Mouse (Mus musculus) layer of hippocampus, postnatal 36 days (tissue): Measurements from ENCODE around the gene Bloc1s1. TPM values are rescaled to one million over a fixed set of nuclear protein-coding genes. Genes with fewer than 3 reads are reported as not detected.
A peak's percentile ranks its signal among the peaks of the same experiment; 100 is the strongest.

Experiments used
- DNase-seq, 2 experiments: peaks; one replicate each; pipeline ENCODE4 v3.0.0; 2022
- total RNA-seq, 2 experiments: library from RNA; stranded (reverse); gene quantifications; 2 replicates each; pipeline ENCODE4 v1.2.3; 2021

Bloc1s1 gene
- total RNA-seq, 2 experiments from 2014 or later, result 92.9 to 94.1 TPM

DNA sequence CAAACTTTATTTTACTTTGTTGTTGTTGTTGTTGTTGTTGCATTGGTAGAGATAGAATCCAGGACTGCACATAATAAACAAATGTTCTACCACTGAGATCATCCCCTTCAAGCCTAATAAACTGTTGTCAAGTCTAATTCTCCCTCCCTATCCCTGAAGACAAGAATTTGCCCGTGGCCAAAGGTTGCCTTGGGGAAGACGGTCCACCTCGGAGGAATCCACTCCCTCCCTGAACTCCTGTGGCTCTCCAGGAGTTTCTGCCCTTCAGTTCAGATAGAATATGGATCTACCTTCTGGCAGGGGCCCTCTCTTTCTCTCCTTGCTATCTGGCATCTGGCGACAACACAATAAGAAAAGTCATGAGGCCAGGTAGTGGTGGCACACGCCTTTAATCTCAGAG is 19.0 kb downstream of the Bloc1s1 start:
- DNase-seq, result no peak

DNA sequence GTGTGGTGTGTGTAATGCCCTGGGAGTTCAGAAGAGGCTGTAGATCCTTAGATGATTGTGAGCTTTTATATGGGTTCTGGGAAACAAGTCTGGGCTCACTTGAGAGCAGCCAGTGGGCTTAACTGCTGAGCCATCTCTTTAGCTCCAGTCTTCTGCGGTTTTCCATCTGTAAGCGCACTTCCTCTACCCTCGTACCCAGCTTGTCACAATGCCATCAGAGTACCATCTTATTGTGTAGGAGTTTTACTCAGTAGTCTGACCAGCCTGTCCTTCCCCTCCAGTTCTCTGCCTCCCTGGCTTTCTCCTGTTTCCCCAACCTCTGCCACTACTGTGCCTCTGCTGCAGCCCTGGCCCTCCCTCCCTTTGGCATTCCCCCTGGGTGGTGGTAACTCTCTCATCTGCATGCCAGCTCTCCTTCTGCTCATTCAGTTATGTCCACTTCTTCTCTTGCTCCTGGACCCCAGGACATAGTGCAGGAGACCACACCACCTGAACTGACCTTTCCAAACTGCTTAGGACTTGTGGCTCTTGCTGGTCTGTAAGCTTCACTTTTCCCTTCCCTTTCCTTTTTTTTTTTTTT is 21.3 kb downstream of the Bloc1s1 start:
- DNase-seq, result no peak

DNA sequence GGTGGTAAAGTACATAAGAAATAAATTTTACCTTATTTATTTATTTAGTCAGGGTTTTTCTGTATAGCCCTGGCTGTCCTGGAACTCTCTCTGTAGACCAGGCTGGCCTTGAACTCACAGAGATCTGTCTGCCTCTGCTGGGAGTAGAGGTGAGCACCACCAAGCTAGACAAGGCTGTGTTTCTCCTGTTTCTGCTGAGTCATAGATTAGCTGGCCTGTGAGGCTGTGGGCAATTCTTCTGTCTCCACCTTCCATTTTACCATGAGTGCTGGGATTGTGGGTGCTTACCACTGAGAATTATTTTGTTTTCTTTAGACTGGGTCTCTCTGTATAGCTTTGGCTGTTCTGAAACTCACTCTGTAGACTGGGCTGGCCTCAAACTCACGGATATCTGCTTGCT is 22.4 kb downstream of the Bloc1s1 start:
- DNase-seq, result no peak

DNA sequence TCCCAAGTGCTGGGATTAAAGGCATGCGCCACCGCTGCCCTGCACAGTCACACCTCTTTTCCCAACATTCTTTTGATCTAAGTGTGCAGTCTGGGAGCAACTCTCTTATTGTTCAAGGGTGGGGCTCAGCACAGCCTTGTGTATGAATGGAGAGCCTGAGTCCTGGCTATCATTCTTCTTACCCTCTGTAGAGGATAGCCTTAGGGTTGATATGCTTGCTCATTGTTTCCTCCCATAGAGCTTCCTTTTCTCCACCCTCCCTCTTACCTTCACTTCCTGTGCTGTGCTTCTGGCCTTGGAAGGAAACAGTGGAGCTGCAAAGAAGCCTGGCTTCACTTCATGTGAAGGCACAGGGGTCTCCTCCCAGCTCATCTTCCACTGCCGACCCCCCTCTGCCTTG is 23.1 kb downstream of the Bloc1s1 start, which contains the start of gene Cd63:
Cd63 (plus strand) TSS at position 292 of the 400 bp plus-strand sequence.
- DNase-seq, result no peak

DNA sequence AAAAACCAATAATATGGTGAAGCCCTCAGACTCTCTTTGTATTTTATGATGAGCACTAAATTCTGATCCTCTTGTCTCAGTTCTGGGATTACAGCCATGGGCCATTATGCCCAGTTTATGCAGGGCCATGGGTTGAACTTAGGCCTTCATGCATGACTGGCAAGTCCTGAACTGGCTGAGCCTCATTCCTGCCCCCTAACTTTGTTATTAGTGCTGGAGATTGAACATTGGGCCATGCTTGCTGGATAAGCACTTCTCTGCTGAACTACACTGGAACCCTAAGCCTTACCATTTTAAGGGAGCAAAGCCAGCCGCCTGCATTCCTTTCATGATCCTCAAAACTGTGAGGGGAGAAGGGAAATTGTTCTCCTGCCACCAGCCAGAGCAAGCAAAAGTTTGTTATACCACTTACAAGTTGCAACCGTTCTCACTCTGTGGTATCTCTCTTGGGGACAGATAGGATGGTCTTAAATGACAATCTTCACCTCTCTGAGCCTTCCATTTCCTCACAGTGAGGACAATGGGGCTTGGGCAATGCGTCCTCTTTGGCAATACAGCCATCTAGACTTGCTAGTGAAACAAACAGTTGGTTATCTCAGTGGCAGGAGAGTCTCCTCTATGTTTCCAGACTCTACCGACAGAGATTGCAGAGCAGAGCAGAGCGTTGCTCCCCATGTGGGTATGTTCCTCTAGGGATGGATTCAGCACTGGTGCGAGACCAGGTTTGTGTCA is 23.9 kb downstream of the Bloc1s1 start:
- no peak for DNase-seq

DNA sequence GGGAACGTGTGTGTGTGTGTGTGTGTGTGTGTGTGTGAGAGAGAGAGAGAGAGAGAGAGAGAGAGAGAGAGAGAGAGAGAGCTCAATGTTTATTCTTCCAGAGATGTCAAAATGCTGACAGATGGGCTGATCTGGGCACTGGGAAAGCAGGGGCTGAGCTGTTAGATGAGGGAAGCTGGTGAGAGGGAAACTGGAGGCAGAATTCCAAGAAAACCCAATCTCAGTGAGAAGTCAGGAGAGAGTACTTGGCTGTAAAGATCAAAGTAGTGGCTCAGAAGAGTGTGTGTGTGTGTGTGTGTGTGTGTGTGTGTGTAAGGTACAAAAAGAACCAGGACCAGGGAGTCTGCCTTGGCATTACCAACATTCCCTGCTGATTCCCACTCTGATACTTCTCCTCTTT is 26.3 kb downstream of the Bloc1s1 start:
- no peak for DNase-seq

DNA sequence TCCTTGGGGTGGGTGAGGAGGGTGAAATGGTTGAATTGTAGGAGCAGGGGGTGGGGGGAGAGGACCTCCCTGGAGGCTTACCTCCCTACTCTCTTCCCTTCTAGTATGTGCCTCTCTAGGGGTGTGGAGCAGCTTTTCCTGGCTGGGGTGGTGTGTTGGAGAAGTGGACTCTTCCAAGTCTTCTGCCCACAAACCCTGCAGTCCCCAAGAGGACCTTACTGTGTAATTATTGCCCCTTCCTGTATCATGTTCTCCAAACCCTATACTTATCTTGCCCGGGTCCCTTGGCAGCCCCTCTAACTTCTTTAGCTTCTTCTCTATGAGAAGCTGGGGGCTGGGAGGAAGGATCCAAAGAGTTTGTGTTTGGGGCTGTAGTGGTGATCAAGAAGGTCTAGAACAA is 27.0 kb downstream of the Bloc1s1 start:
- no peak for DNase-seq

DNA sequence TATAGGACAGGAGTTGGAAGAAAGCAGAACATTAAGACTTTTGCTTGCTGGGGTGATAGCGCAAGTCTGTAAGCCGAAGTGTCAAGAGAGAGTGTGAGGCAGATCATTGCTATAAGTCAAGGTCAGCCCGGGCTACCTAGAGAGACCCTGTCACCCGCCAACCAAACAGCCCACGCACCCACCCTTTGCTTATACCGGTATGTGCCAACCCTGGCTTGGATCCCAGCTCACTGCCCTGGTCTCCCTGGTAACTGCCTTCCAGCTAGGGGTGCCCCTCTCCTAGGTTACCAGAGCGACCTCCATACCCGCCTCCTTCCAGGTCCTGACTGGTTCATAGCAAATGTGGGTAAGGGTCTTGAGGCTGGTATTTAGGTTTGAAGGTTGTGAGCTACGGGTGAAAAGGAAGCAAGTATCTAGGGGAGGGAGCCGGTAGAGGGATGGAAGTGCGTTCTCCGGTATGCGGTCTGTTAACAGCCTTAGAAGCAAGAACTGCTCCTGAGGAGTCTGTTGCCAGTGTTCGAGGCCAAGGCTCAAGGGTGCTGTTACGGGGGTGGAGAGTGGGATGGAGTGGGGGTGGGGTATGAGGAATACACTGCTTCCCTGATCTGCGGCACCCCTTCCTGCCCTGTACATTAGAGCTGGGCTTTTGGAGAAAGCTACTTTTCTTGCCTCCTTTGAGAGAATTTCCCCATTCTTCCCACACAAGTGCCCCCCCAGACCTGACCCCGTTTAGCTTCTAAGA is 27.7 kb downstream of the Bloc1s1 start:
- DNase-seq, result peak; percentile 68 to 69

DNA sequence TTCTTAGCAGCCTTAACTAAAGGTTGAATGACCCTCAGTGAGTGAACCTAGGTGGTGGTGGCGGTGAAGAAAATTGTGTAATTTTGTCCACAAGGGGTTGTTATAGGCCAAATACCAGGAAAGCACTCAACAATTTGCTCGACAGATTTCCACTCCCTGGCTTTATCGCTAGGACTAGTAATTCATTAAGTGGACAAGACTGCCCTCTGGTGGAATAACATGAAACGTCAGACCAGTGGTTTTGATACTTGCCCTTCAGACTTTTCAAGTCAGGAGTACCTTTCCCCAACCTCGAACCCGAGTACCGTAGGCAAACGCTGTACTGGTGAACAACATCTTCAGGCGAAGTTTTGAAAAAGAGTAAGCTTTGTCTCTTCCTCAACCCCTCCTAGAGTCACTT is 28.4 kb downstream of the Bloc1s1 start:
- DNase-seq, result peak in 1 of 2 experiments; percentile 74

DNA sequence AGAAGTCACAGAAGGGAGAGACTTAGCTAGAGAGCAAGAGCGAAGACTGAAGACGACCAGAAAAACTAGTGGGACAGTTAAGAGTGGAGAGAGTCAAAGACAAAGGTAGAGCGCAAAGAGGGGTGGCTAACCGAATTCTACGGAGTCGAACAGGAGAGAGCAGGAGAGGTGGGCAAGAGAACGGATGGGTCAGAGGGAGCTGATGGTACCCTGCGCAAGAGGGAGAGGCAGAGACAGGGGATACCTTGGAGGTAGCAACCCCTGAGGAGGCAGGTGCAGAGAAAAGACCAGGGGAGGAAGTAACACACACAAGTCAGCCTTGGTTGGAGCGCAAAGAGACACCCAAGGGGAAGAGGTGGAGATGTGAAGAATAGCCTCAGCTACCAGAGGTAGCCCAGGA is 31.6 kb downstream of the Bloc1s1 start:
- DNase-seq, result no peak

DNA sequence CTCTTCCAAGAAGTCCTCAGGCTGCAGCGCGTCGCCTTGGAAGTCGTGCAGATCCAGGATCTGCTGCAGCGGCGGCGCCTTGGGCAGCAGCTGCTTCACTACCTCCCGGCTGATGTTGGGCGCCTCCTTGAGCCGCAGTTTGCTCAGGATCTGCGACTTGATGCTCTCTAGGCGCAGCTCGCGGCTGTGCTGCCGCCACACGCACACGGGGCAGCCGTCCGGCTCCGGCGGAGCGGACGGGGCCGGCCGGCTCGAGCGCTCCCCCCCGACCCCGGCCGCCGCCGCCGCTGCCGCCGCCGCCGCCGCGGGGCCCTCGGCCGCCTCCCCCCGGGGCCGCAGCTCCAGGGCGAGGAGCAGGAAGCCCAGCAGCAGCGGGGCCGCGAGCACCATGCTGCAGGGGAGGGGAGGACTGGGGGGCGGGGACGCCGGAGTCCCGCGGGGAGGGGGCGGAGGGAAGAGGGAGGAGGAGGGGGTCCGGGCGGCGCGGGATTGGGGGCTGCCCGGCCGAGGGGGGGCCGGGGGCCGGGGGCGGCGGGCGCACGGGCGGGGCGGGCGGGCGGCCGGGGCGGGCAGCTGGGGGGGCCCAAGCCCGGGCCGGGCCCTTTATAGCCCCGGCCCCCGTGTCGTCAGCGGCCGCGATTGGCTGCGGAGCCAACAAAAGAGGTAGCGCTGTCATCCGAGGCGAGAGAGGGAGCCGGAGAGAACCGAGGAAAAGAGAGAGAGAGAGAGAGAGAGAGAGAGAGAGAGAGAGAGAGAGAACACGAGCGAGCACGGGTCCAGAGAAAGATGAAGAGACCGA is 32.3 kb downstream of the Bloc1s1 start, which contains the start of gene Gdf11:
Gdf11 (minus strand) TSS at position 423 of the 799 bp plus-strand sequence.
- DNase-seq, result peak; percentile 38 to 63

DNA sequence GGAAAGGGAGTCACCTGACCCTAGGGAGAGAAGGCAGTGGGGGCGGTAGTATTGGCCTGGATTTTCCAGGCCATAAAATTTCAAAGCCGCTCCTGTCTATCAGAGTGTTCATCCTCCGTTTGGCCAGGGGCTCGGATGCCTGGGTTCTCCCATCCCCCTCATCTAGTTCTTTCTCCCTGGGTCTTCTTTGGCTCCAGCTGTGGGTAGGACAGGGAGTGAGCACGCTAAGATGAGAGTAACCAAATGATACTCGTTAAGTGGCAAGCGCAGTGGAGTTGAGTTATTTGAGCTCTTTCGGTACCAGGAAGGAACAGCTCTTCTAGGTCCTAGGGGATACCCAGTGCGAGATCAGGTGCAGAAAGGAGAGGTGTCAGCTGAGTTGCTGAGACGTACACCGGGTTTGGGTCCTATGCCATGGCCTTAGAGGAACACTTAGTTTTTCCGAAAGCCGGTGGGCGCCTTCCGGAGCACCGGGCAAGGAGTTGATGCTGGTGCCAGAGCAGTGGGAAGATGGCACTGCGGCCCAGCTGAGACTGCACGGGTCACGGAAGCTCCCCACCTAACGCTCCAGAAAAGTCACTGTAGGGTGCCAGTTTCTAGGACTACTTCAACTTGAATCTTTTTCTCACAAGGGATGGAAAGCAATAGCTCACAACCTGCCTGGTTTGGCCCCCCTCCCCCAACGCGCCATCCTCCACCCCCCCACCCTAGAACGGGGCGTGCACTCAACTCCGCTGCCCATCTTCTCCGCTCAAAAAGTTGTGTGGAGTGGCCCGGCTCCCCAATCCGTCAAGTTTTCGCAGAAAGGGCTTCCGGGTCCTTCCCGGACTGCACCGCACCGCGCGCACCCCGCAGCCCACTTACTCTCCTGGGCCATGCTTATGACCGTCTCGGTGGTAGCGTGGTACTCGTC is 33.2 kb downstream of the Bloc1s1 start:
- DNase-seq, result no peak

DNA sequence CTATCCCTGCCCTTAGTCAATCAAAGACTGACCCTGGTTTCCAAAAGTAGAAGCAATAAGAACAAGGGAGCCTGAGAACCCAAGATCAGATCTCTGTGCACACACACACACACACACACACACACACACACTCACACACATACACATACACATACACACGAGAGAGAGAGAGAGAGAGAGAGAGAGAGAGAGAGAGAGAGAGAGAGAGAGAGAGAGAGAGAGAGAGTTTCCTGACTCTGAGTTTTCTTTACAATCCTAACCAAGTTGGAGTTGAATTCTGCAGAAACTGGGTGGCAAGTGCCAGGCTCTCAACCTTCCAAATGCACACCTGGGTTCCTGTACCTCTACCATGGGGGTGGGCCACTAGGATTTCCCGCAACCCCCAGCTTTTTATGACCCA is 34.0 kb downstream of the Bloc1s1 start:
- no peak for DNase-seq

DNA sequence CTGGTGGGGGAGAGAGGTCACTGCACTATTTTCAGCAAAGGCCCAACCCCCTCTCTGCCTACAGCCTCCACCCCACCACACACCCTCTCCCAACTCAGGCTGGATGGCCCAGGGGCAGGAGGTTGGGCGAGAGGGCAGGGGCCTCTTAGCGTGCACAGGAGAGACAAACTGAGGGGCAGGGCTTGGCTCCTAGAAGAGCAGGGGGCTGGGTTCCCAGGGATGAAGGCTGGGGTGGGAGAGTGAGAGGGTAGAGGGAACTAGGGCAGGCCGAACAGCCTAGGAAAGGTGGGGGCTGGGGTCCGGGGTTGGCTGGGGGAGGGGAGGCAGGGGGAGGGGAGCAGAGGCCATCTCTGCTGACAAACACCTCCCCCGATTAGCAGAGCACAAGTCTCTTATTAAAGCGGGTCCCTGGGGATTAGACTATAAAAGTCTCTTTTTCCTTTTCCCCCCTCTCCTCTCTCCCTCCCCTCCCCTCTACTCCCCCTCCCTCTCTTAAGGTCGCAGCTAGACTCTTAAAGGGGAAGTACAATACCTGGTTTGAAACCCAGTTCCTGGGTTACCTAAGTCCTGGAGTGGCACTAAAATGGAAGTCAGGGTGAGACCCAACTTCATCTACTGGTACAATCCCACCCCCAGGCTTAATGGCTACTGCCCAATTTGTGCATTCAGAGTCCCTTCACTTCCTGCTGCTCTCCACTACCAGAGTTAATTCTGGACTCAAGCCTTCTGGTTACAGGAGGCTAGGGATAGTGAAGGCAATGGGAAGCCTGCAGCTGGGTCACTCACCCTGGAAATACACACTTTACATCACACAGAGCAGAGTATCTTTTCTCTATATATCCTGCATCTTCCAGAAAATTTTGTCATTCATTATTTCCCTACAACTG is 34.7 kb downstream of the Bloc1s1 start:
- DNase-seq, result no peak

DNA sequence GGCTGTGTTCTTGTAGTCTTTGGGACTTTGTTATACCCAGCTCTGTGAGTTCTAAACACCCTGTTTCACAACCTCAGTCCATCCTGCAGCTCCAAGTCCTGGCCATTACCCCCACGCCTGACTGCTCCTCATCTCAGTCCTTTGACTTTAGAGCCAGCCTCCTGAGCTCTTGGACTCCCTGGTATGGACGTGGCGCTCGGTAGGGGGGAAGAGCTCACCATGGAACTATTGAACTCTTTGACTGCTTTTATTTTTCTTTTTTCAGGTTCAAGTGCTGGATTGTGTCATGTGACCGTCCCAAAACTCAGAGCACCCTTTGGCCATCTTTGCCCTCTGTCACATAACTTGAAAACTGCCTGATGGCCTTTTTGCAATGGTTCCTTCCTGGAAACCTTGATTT is 41.8 kb downstream of the Bloc1s1 start:
- no peak for DNase-seq

DNA sequence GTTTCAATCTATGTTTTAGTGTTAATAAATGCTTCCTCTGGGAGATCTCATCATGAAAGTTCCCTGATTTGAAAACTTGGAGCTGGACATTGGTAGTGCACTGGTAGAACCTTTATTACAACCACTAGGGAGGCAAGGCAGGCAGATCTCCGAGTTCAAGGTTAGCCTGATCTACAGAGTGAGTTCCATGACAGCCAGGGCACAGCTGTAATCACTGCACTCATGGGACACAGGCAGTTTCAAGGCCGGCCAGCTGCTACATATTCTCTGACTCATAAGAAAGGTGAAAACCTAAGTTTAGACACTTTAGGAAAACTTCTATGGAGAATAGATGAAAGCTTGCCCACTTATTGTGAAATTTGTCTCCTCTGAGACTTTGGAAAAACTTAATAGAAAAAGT is 45.0 kb downstream of the Bloc1s1 start:
- no peak for DNase-seq

DNA sequence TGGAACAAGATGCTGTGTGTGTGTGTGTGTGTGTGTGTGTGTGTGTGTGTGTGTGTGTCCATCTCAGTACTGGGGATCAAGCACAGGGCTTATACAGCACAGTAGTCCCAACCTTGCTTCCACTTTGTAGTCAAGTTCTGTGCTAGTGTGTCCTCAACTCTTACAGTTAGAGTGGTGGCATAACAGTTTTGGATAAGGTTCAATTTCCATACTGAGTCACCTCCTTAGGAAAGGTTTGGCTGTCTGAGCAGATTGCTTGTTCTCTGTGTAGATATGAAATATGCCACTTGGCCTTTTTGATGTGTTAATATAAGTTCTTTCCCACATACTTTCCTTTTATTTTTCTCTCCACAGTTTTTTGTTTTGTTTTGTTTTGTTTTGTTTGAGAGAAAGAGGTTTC is 45.5 kb downstream of the Bloc1s1 start:
- DNase-seq, result no peak

DNA sequence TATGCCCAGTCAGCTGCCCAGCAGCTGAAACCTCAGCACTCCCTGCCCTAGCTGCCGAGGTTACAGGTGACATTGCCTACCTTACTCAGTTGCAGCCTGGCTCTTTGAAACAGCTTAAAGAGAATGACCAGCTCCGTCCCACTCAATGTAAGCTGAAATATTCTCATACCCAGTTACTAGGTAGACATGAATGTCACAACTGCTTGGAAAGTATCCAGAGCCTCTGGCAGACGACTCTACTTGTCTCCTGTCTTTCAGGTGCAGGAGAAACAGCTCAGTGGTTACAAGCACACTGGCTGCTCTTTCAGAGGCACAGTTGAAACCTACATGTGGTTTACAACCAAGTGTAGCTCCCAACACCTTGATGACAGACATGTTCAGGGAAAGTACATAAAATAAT is 53.5 kb downstream of the Bloc1s1 start:
- DNase-seq, result no peak
